33 mouse cellular contexts compared by ENCODE assay signal in the genomic region with DNA sequence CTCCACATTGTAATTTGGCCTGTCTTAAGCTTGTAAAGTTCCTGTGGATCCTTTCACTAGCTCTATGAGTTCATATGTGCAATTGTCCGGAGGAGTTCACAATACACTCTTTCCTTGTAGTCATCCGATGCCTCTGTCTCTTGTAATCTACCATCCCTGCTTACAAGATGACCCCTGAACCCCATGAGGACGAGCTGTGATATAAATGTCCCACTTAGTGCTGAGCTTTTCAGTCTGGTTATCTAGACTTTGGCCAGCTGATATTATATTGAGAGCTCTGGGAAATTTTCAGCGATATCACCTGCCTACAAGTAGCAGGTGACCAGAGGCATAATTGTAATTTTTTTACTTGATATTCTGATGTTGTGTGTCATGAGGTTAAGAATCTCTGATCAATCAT.
"Had no signal": no experiment of that assay in that cellular context is flagged by ENCODE, and none has a peak within 500 bp of the region (broad histone marks: within the 10 kb centered on the region; RNA-seq: fewer than 3 reads in every experiment).

No protein-coding gene starts in this region.

- H3K27me3 ChIP-seq: heart, embryonic 12.5 days; heart, embryonic 13.5 days; heart, embryonic 15.5 days; hindbrain, embryonic 12.5 days; hindbrain, embryonic 13.5 days; hindbrain, embryonic 15.5 days; kidney, embryonic 15.5 days had no signal

- H3K4me2 ChIP-seq: heart, embryonic 11.5 days; heart, embryonic 12.5 days; heart, embryonic 13.5 days; heart, embryonic 15.5 days; hindbrain, embryonic 12.5 days; hindbrain, embryonic 13.5 days; hindbrain, embryonic 14.5 days; hindbrain, embryonic 15.5 days; kidney, embryonic 15.5 days had no signal

- ATAC-seq: hindbrain, embryonic 16.5 days; hindbrain, postnatal 0 days; inflammation-experienced regulatory T-cells, adult 6 months had no signal

- H3K9me3 ChIP-seq: heart, embryonic 10.5 days; heart, embryonic 12.5 days; heart, embryonic 13.5 days; heart, embryonic 15.5 days; hindbrain, embryonic 10.5 days; hindbrain, embryonic 12.5 days; hindbrain, embryonic 13.5 days; hindbrain, embryonic 15.5 days; kidney, embryonic 15.5 days had no signal

- H3K4me3 ChIP-seq: heart, embryonic 10.5 days; heart, embryonic 12.5 days; heart, embryonic 13.5 days; heart, embryonic 15.5 days; hindbrain, embryonic 10.5 days; hindbrain, embryonic 12.5 days; hindbrain, embryonic 13.5 days; hindbrain, embryonic 15.5 days; kidney, embryonic 15.5 days; layer of hippocampus, adult 2 months; left cerebral cortex, adult 2 months had no signal

- H3K27ac ChIP-seq: heart, embryonic 10.5 days; heart, embryonic 13.5 days; heart, embryonic 15.5 days; hindbrain, embryonic 10.5 days; hindbrain, embryonic 12.5 days; hindbrain, embryonic 13.5 days; hindbrain, embryonic 14.5 days; hindbrain, embryonic 15.5 days; hindbrain, postnatal 0 days; kidney, embryonic 15.5 days; kidney, postnatal 0 days; layer of hippocampus, adult 2 months; left cerebral cortex, adult 2 months had no signal

- H3K4me1 ChIP-seq: heart, embryonic 10.5 days; heart, embryonic 12.5 days; heart, embryonic 13.5 days; heart, embryonic 15.5 days; hindbrain, embryonic 10.5 days; hindbrain, embryonic 12.5 days; hindbrain, embryonic 13.5 days; hindbrain, embryonic 15.5 days; kidney, embryonic 15.5 days had no signal

- H3K9ac ChIP-seq: heart, embryonic 12.5 days; heart, embryonic 13.5 days; heart, embryonic 15.5 days; hindbrain, embryonic 12.5 days; hindbrain, embryonic 13.5 days; hindbrain, embryonic 14.5 days; hindbrain, embryonic 15.5 days; kidney, embryonic 15.5 days had no signal

- H3K36me3 ChIP-seq: heart, embryonic 10.5 days; heart, embryonic 12.5 days; heart, embryonic 13.5 days; heart, embryonic 15.5 days; hindbrain, embryonic 10.5 days; hindbrain, embryonic 12.5 days; hindbrain, embryonic 13.5 days; hindbrain, embryonic 15.5 days; kidney, embryonic 15.5 days had no signal

- DNase-seq: heart, postnatal 10 days; heart, postnatal 14 days; heart, postnatal 36 days; heart, postnatal 4 days; kidney, adult 11 months; kidney, adult 18-20 months; kidney, adult 2 months; kidney, adult 8-10 months; kidney, adult 9 months; kidney, postnatal 10 days; kidney, postnatal 14 days; kidney, postnatal 25 days; kidney, postnatal 36 days; kidney, postnatal 4 days; layer of hippocampus, adult 9-11 months; layer of hippocampus, postnatal 36 days had no signal
